Mouse (Mus musculus): ENCODE results near the gene Fez2. TPM values are rescaled to one million over a fixed set of nuclear protein-coding genes. Genes with fewer than 3 reads are reported as not detected.

Gene Fez2
- polyA plus RNA-seq, 1 experiment from 2014 or later, result 43.2 TPM

- H3K4me3 ChIP-seq (ENCODE audit: low read depth, low read length), result no peak overlapping the region
- no peak overlapping the region for H3K9ac ChIP-seq (ENCODE audit: low read depth, low read length)
- ATAC-seq (ENCODE audit: low read depth) (no peak), DNase-seq (ENCODE audit: low spot score) (no peak)
- WGBS, result 88% methylated on average over 4 of the region's 4 CpGs
- no peak overlapping the region for H3K4me2 ChIP-seq (ENCODE audit: low read depth, low read length)
- H3K27me3 ChIP-seq (replicated peaks; ENCODE audit: control insufficient read depth, insufficient read depth, low read length), result no peaks in the 10 kb centered on the region
- H3K27ac ChIP-seq (replicated peaks; ENCODE audit: low read depth, low read length), result no peak overlapping the region
- no peaks in the 10 kb centered on the region for H3K9me3 ChIP-seq (ENCODE audit: control insufficient read depth, low read length)
- no peaks in the 10 kb centered on the region for H3K36me3 ChIP-seq (ENCODE audit: control insufficient read depth, insufficient read depth, low read length)
- H3K4me1 ChIP-seq (ENCODE audit: control insufficient read depth, insufficient read depth, low read length), result no peaks in the 10 kb centered on the region
Measured at GRCm38 (mm10) chr17:78429051-78429450, 11.1 kb upstream of the Fez2 start.

- Histone ChIP-seq H3K9ac (ENCODE audit: low read depth, low read length) (no peak overlapping the region), H3K4me1 (ENCODE audit: control insufficient read depth, insufficient read depth, low read length) (no peaks in the 10 kb centered on the region), H3K4me2 (ENCODE audit: low read depth, low read length) (no peak overlapping the region), H3K9me3 (ENCODE audit: control insufficient read depth, low read length) (no peaks in the 10 kb centered on the region), H3K4me3 (ENCODE audit: low read depth, low read length) (no peak overlapping the region), H3K27me3 (replicated peaks; ENCODE audit: control insufficient read depth, insufficient read depth, low read length) (0 out of 2 replicates have a peak, but pooled peaks cover under 1% of the 10 kb centered on the region), H3K36me3 (ENCODE audit: control insufficient read depth, insufficient read depth, low read length) (no peaks in the 10 kb centered on the region), H3K27ac (replicated peaks; ENCODE audit: low read depth, low read length) (no peak overlapping the region)
- ATAC-seq (ENCODE audit: low read depth) (no peak), DNase-seq (ENCODE audit: low spot score) (no peak)
- 73% methylated on average over 8 of the region's 8 CpGs for WGBS
Measured at GRCm38 (mm10) chr17:78425026-78425425, 7.1 kb upstream of the Fez2 start.

GRCm38 (mm10) chr17:78419216-78419615, 1.3 kb upstream of the Fez2 start:
- no peaks in the 10 kb centered on the region for H3K9me3 ChIP-seq (ENCODE audit: control insufficient read depth, low read length)
- no peak overlapping the region for H3K27ac ChIP-seq (replicated peaks; ENCODE audit: low read depth, low read length)
- DNase-seq (ENCODE audit: low spot score) (no peak), ATAC-seq (ENCODE audit: low read depth) (no peak)
- WGBS, result 72% methylated on average over 4 of the region's 4 CpGs
- H3K9ac ChIP-seq (ENCODE audit: low read depth, low read length), result no peak overlapping the region
- H3K27me3 ChIP-seq (replicated peaks; ENCODE audit: control insufficient read depth, insufficient read depth, low read length), result peaks cover 6% of the 10 kb centered on the region; the same call in 1 of the 2 replicates
- H3K4me3 ChIP-seq (ENCODE audit: low read depth, low read length), result no peak overlapping the region
- H3K4me2 ChIP-seq (ENCODE audit: low read depth, low read length), result no peak overlapping the region
- no peaks in the 10 kb centered on the region for H3K36me3 ChIP-seq (ENCODE audit: control insufficient read depth, insufficient read depth, low read length)
- H3K4me1 ChIP-seq (ENCODE audit: control insufficient read depth, insufficient read depth, low read length), result peaks cover 6% of the 10 kb centered on the region

- Histone ChIP-seq H3K36me3 (ENCODE audit: control insufficient read depth, insufficient read depth, low read length) (peaks cover 4% of the 10 kb centered on the region), H3K4me1 (ENCODE audit: control insufficient read depth, insufficient read depth, low read length) (peaks cover 6% of the 10 kb centered on the region), H3K9ac (ENCODE audit: low read depth, low read length) (no peak overlapping the region), H3K9me3 (ENCODE audit: control insufficient read depth, low read length) (no peaks in the 10 kb centered on the region), H3K4me2 (ENCODE audit: low read depth, low read length) (no peak overlapping the region), H3K27me3 (replicated peaks; ENCODE audit: control insufficient read depth, insufficient read depth, low read length) (peaks cover 6% of the 10 kb centered on the region; the same call in 1 of the 2 replicates), H3K27ac (replicated peaks; ENCODE audit: low read depth, low read length) (no peak overlapping the region), H3K4me3 (ENCODE audit: low read depth, low read length) (no peak overlapping the region)
- 91% methylated on average over 2 of the region's 2 CpGs for WGBS
- no peak for ATAC-seq (ENCODE audit: low read depth)
- no peak for DNase-seq (ENCODE audit: low spot score)
Measured at GRCm38 (mm10) chr17:78415255-78415654, 2.7 kb downstream of the Fez2 start.

- DNase-seq (ENCODE audit: low spot score), result no peak
Measured at GRCm38 (mm10) chr17:78409900-78410299, 8.1 kb downstream of the Fez2 start.

GRCm38 (mm10) chr17:78408386-78408785, 9.6 kb downstream of the Fez2 start:
- ATAC-seq (ENCODE audit: low read depth) (no peak; the same call in 1 of the 2 replicates), DNase-seq (ENCODE audit: low spot score) (no peak)
- WGBS, result 82% methylated on average over 10 of the region's 10 CpGs
- Histone ChIP-seq H3K4me1 (ENCODE audit: control insufficient read depth, insufficient read depth, low read length) (no peaks in the 10 kb centered on the region; the same call in 1 of the 2 replicates), H3K27ac (replicated peaks; ENCODE audit: low read depth, low read length) (no peak overlapping the region), H3K36me3 (ENCODE audit: control insufficient read depth, insufficient read depth, low read length) (peaks cover 7% of the 10 kb centered on the region), H3K27me3 (replicated peaks; ENCODE audit: control insufficient read depth, insufficient read depth, low read length) (no peaks in the 10 kb centered on the region), H3K4me3 (ENCODE audit: low read depth, low read length) (no peak overlapping the region), H3K9ac (ENCODE audit: low read depth, low read length) (no peak overlapping the region), H3K4me2 (ENCODE audit: low read depth, low read length) (no peak overlapping the region), H3K9me3 (ENCODE audit: control insufficient read depth, low read length) (no peaks in the 10 kb centered on the region)

More at GRCm38 (mm10) chr17:78409900-78410299, 8.1 kb downstream of the Fez2 start:
- WGBS, result 39% methylated on average over 2 of the region's 2 CpGs
- Histone ChIP-seq H3K9ac (ENCODE audit: low read depth, low read length) (no peak overlapping the region), H3K27me3 (replicated peaks; ENCODE audit: control insufficient read depth, insufficient read depth, low read length) (no peaks in the 10 kb centered on the region), H3K9me3 (ENCODE audit: control insufficient read depth, low read length) (no peaks in the 10 kb centered on the region), H3K4me2 (ENCODE audit: low read depth, low read length) (no peak overlapping the region), H3K4me1 (ENCODE audit: control insufficient read depth, insufficient read depth, low read length) (no peaks in the 10 kb centered on the region; the same call in 1 of the 2 replicates), H3K36me3 (ENCODE audit: control insufficient read depth, insufficient read depth, low read length) (peaks cover 7% of the 10 kb centered on the region), H3K27ac (replicated peaks; ENCODE audit: low read depth, low read length) (no peak overlapping the region), H3K4me3 (ENCODE audit: low read depth, low read length) (no peak overlapping the region)
- no peak for ATAC-seq (ENCODE audit: low read depth)

GRCm38 (mm10) chr17:78407581-78407980, 10.4 kb downstream of the Fez2 start:
- ATAC-seq (ENCODE audit: low read depth) (no peak), DNase-seq (ENCODE audit: low spot score) (no peak)
- H3K27me3 ChIP-seq (replicated peaks; ENCODE audit: control insufficient read depth, insufficient read depth, low read length), result no peaks in the 10 kb centered on the region
- H3K4me2 ChIP-seq (ENCODE audit: low read depth, low read length), result no peak overlapping the region
- H3K36me3 ChIP-seq (ENCODE audit: control insufficient read depth, insufficient read depth, low read length), result peaks cover 5% of the 10 kb centered on the region
- H3K4me1 ChIP-seq (ENCODE audit: control insufficient read depth, insufficient read depth, low read length), result no peaks in the 10 kb centered on the region; the same call in 1 of the 2 replicates
- no peak overlapping the region for H3K9ac ChIP-seq (ENCODE audit: low read depth, low read length)
- no peak overlapping the region for H3K4me3 ChIP-seq (ENCODE audit: low read depth, low read length)
- no peak overlapping the region for H3K27ac ChIP-seq (replicated peaks; ENCODE audit: low read depth, low read length)
- no peaks in the 10 kb centered on the region for H3K9me3 ChIP-seq (ENCODE audit: control insufficient read depth, low read length)
- 62% methylated on average over 4 of the region's 4 CpGs for WGBS

- no peak overlapping the region for H3K9ac ChIP-seq (ENCODE audit: low read depth, low read length)
- H3K4me2 ChIP-seq (ENCODE audit: low read depth, low read length), result no peak overlapping the region
- no peaks in the 10 kb centered on the region; the same call in 1 of the 2 replicates for H3K4me1 ChIP-seq (ENCODE audit: control insufficient read depth, insufficient read depth, low read length)
- WGBS, result 87% methylated on average over 10 of the region's 10 CpGs
- no peaks in the 10 kb centered on the region for H3K9me3 ChIP-seq (ENCODE audit: control insufficient read depth, low read length)
- H3K27ac ChIP-seq (replicated peaks; ENCODE audit: low read depth, low read length), result no peak overlapping the region
- H3K36me3 ChIP-seq (ENCODE audit: control insufficient read depth, insufficient read depth, low read length), result peaks cover 12% of the 10 kb centered on the region; the same call in 1 of the 2 replicates
- no peak for ATAC-seq (ENCODE audit: low read depth)
- DNase-seq (ENCODE audit: low spot score), result no peak
- no peaks in the 10 kb centered on the region for H3K27me3 ChIP-seq (replicated peaks; ENCODE audit: control insufficient read depth, insufficient read depth, low read length)
- H3K4me3 ChIP-seq (ENCODE audit: low read depth, low read length), result no peak overlapping the region
Measured at GRCm38 (mm10) chr17:78406854-78407253, 11.1 kb downstream of the Fez2 start.

- Histone ChIP-seq H3K4me2 (ENCODE audit: low read depth, low read length) (no peak overlapping the region), H3K9me3 (ENCODE audit: control insufficient read depth, low read length) (no peaks in the 10 kb centered on the region), H3K27ac (replicated peaks; ENCODE audit: low read depth, low read length) (no peak overlapping the region), H3K36me3 (ENCODE audit: control insufficient read depth, insufficient read depth, low read length) (peaks cover 21% of the 10 kb centered on the region), H3K27me3 (replicated peaks; ENCODE audit: control insufficient read depth, insufficient read depth, low read length) (no peaks in the 10 kb centered on the region), H3K4me3 (ENCODE audit: low read depth, low read length) (no peak overlapping the region), H3K9ac (ENCODE audit: low read depth, low read length) (no peak overlapping the region), H3K4me1 (ENCODE audit: control insufficient read depth, insufficient read depth, low read length) (no peaks in the 10 kb centered on the region; the same call in 1 of the 2 replicates)
- ATAC-seq (ENCODE audit: low read depth) (no peak), DNase-seq (ENCODE audit: low spot score) (no peak)
- WGBS, result 94% methylated on average over 3 of the region's 3 CpGs
Measured at GRCm38 (mm10) chr17:78405336-78405735, 12.6 kb downstream of the Fez2 start.

Measured in embryonic facial prominence, embryonic 14.5 days (tissue).